Mouse (Mus musculus) spleen, postnatal 36 days (tissue): ENCODE results near the gene Btf3.

Experiments used
- DNase-seq, 2 experiments: peaks; one replicate each; pipeline ENCODE4 v3.0.0; 2022; ENCODE audit warnings: low spot score in 2 of 2, mixed read lengths in 1 of 2

Gene Btf3

GRCm38 (mm10) chr13:98316480-98317245 lies at the start of gene Btf3:
Gene Btf3, minus strand, starts transcription at chr13:98317006.
- peak; percentile 90 to 92 for DNase-seq

GRCm38 (mm10) chr13:98365766-98366421 lies 49.1 kb upstream of the Btf3 start:
- DNase-seq: no peak

GRCm38 (mm10) chr13:98365081-98365480 lies 48.3 kb upstream of the Btf3 start:
- no peak for DNase-seq

- no peak for DNase-seq
Measured at GRCm38 (mm10) chr13:98363046-98363445, 46.2 kb upstream of the Btf3 start.

GRCm38 (mm10) chr13:98361161-98361560 lies 44.4 kb upstream of the Btf3 start:
- DNase-seq: no peak

GRCm38 (mm10) chr13:98360391-98360790 lies 43.6 kb upstream of the Btf3 start:
- no peak for DNase-seq

- DNase-seq: no peak
Measured at GRCm38 (mm10) chr13:98359337-98359736, 42.5 kb upstream of the Btf3 start.

- no peak for DNase-seq
Measured at GRCm38 (mm10) chr13:98358424-98359181, 41.8 kb upstream of the Btf3 start.

- no peak for DNase-seq
Measured at GRCm38 (mm10) chr13:98357433-98358423, 40.9 kb upstream of the Btf3 start.

- no peak for DNase-seq
Measured at GRCm38 (mm10) chr13:98356973-98357425, 40.2 kb upstream of the Btf3 start.

- no peak for DNase-seq
Measured at GRCm38 (mm10) chr13:98356176-98356972, 39.6 kb upstream of the Btf3 start.

- no peak for DNase-seq
Measured at GRCm38 (mm10) chr13:98355559-98356111, 38.8 kb upstream of the Btf3 start.

GRCm38 (mm10) chr13:98354871-98355558 lies 38.2 kb upstream of the Btf3 start:
- no peak for DNase-seq

- peak in 1 of 2 experiments; percentile 4 for DNase-seq
Measured at GRCm38 (mm10) chr13:98354090-98354801, 37.4 kb upstream of the Btf3 start, which contains the start of gene Foxd1. Gene Foxd1, plus strand, starts transcription at chr13:98354242.

- DNase-seq: no peak
Measured at GRCm38 (mm10) chr13:98353709-98354089, 36.9 kb upstream of the Btf3 start.

GRCm38 (mm10) chr13:98352381-98352975 lies 35.7 kb upstream of the Btf3 start:
- DNase-seq: no peak

GRCm38 (mm10) chr13:98351527-98351926 lies 34.7 kb upstream of the Btf3 start:
- DNase-seq: no peak

GRCm38 (mm10) chr13:98349491-98349890 lies 32.7 kb upstream of the Btf3 start:
- no peak for DNase-seq
